ENCODE assay signal across 16 mouse cellular contexts in the genomic region with DNA sequence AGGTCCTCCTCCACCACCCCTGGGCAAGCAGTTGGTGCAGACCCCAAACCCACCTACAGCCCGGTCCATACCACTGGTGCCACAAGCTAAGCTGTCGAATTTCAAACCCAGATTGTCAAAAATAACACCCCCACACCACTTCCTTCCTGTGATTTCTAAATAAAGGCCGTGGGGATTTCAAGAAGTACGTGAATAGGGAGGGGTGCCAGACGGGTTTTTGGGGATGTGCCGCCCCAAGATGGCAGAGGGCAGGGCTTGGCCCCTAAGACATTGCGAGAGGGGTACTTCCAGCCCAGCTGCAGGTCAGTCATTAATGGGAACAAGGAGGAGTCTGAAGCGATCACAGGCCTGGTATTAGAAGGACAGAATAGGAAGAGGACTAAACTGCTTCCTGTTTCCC. TPM values are rescaled to one million over a fixed set of nuclear protein-coding genes. Genes with fewer than 3 reads are reported as not detected.
A peak's percentile ranks its signal among the peaks of the same experiment; 100 is the strongest.
DNase-seq lines count a peak whose midpoint lies in the region; ATAC-seq and TF ChIP-seq lines count a peak whose summit lies in the region.
"Had no signal": no experiment of that assay in that cellular context is flagged by ENCODE, and none has a peak within 500 bp of the region (broad histone marks: within the 10 kb centered on the region; RNA-seq: fewer than 3 reads in every experiment).

No protein-coding gene starts in this region.

- TF ChIP-seq CTCF in spleen, adult 2 months (IDR thresholded peaks at IDR 0.05; ENCODE audit: extremely low read depth, insufficient read depth, insufficient read length, insufficient replicate concordance): no peak

- peak overlapping the region; percentile 90 for H3K27ac ChIP-seq in spleen, adult 2 months (ENCODE audit: insufficient read depth, low read length)
- 0 out of 2 replicates have a peak overlapping the region, but pooled peaks have one; percentile 19 for H3K27ac ChIP-seq in liver, embryonic 15.5 days (replicated peaks)
- no peak overlapping the region for H3K27ac ChIP-seq in hindbrain, embryonic 10.5 days
- H3K27ac ChIP-seq: embryonic facial prominence, embryonic 12.5 days; forebrain, embryonic 10.5 days had no signal

- no peaks in the 10 kb centered on the region for H3K9me3 ChIP-seq in liver, embryonic 15.5 days (replicated peaks)
- no peaks in the 10 kb centered on the region for H3K9me3 ChIP-seq in hindbrain, embryonic 10.5 days
- H3K9me3 ChIP-seq: embryonic facial prominence, embryonic 12.5 days; forebrain, embryonic 10.5 days had no signal

- no peak overlapping the region for H3K9ac ChIP-seq in liver, embryonic 15.5 days
- H3K9ac ChIP-seq: embryonic facial prominence, embryonic 12.5 days; lung, embryonic 14.5 days had no signal

- peak overlapping the region; percentile 48 for H3K4me3 ChIP-seq in spleen, adult 2 months (ENCODE audit: extremely low read depth, insufficient read depth, insufficient read length)
- H3K4me3 ChIP-seq in liver, embryonic 15.5 days (replicated peaks): no peak overlapping the region
- no peak overlapping the region for H3K4me3 ChIP-seq in hindbrain, embryonic 10.5 days
- H3K4me3 ChIP-seq: embryonic facial prominence, embryonic 12.5 days; forebrain, embryonic 10.5 days had no signal

- peak in 1 of 2 experiments; percentile 63 for DNase-seq in spleen, adult 2 months (ENCODE audit: low read depth in 1 of 2, low spot score in 2 of 2)
- no peak for DNase-seq in spleen, adult 12 weeks (ENCODE audit: low spot score)
- DNase-seq in T-cell, adult 2 months (ENCODE audit: low spot score): peak; percentile 56
- DNase-seq in splenic B cell, adult 2 months (ENCODE audit: low read depth, low spot score): peak; percentile 75
- no peak for DNase-seq in hindbrain, embryonic 10.5 days (ENCODE audit: low spot score)
- DNase-seq in layer of hippocampus, postnatal 25 days (ENCODE audit: extremely low spot score in 1 of 2, low spot score in 1 of 2): no peak
- DNase-seq: cerebellum, adult 8-10 months; kidney, adult 2 months; lung, embryonic 14.5 days; thymus, adult 18-20 months had no signal

- WGBS in spleen, adult 2 months: 11% methylated on average over 8 of the region's 8 CpGs
- WGBS in liver, embryonic 15.5 days (ENCODE audit: insufficient replicate concordance): 50% methylated on average over 8 of the region's 8 CpGs
- whole genome bisulfite sequencing in hindbrain, embryonic 10.5 days: 85% methylated on average over 8 of the region's 8 CpGs

- no peaks in the 10 kb centered on the region for H3K27me3 ChIP-seq in spleen, adult 2 months (ENCODE audit: control insufficient read depth, insufficient read depth, low read length)
- no peaks in the 10 kb centered on the region for H3K27me3 ChIP-seq in liver, embryonic 15.5 days
- no peaks in the 10 kb centered on the region for H3K27me3 ChIP-seq in splenic B cell, adult 2 months (ENCODE audit: control insufficient read depth, insufficient read depth, low read length, poor library complexity, severe bottlenecking)
- no peaks in the 10 kb centered on the region for H3K27me3 ChIP-seq in hindbrain, embryonic 10.5 days (ENCODE audit: insufficient read depth, poor library complexity, severe bottlenecking)
- H3K27me3 ChIP-seq: embryonic facial prominence, embryonic 12.5 days had no signal

- no peak overlapping the region for H3K4me2 ChIP-seq in liver, embryonic 15.5 days
- H3K4me2 ChIP-seq: embryonic facial prominence, embryonic 12.5 days; lung, embryonic 14.5 days; midbrain, embryonic 11.5 days had no signal

- H3K4me1 ChIP-seq in spleen, adult 2 months (ENCODE audit: control insufficient read depth, insufficient read depth, insufficient read length): peaks cover 54% of the 10 kb centered on the region; the same call in 1 of the 2 replicates
- H3K4me1 ChIP-seq in liver, embryonic 15.5 days (replicated peaks): peaks cover 60% of the 10 kb centered on the region
- H3K4me1 ChIP-seq in hindbrain, embryonic 10.5 days (replicated peaks): peaks cover 30% of the 10 kb centered on the region
- H3K4me1 ChIP-seq: embryonic facial prominence, embryonic 12.5 days had no signal

- TF ChIP-seq POLR2A in spleen, adult 2 months (IDR thresholded peaks at IDR 0.05; ENCODE audit: low read depth, low read length): no peak

- H3K36me3 ChIP-seq in spleen, adult 2 months (ENCODE audit: control insufficient read depth, insufficient read depth, low read length): peaks cover 53% of the 10 kb centered on the region
- H3K36me3 ChIP-seq in liver, embryonic 15.5 days (replicated peaks): peaks cover 15% of the 10 kb centered on the region; the same call in 1 of the 2 replicates
- peaks cover 37% of the 10 kb centered on the region for H3K36me3 ChIP-seq in splenic B cell, adult 2 months (ENCODE audit: control insufficient read depth, insufficient read depth, low read length, poor library complexity, severe bottlenecking)
- H3K36me3 ChIP-seq in hindbrain, embryonic 10.5 days: no peaks in the 10 kb centered on the region
- H3K36me3 ChIP-seq: embryonic facial prominence, embryonic 12.5 days; forebrain, embryonic 10.5 days had no signal

- ATAC-seq in liver, embryonic 15.5 days (ENCODE audit: insufficient read depth): no peak

RNA-seq across cellular contexts. Expression of gene Phb2, which starts 11.4 kb away (rescaled TPM):
- 96.5 and 103 TPM in 2 replicates for polyA plus RNA-seq in spleen, adult 2 months (2012; rRNA removed)
- 242 and 243 TPM in 2 replicates for polyA plus RNA-seq in liver, embryonic 15.5 days (2015; fragmentation: Nextera tagmentation; extraction: Ambion mirVana)
- polyA plus RNA-seq in hindbrain, embryonic 10.5 days (2016; fragmentation: Nextera tagmentation; extraction: Ambion mirVana): 410 and 445 TPM in 2 replicates
- 100 to 1,000 TPM; 120 to 124 TPM for total RNA-seq in layer of hippocampus, postnatal 25 days (2021)

RNA-seq across cellular contexts. Expression of gene Emg1, which starts 11.6 kb away (rescaled TPM):
- polyA plus RNA-seq in spleen, adult 2 months (2012; rRNA removed): 46.2 and 47.9 TPM in 2 replicates
- 122 and 128 TPM in 2 replicates for polyA plus RNA-seq in liver, embryonic 15.5 days (2015; fragmentation: Nextera tagmentation; extraction: Ambion mirVana)
- polyA plus RNA-seq in hindbrain, embryonic 10.5 days (2016; fragmentation: Nextera tagmentation; extraction: Ambion mirVana): 215 and 232 TPM in 2 replicates
- total RNA-seq in layer of hippocampus, postnatal 25 days (2021): 10 to 100 TPM; 51.3 to 54.4 TPM

RNA-seq across cellular contexts. Expression of gene Ptpn6, which starts 15.0 kb away (rescaled TPM):
- 281 and 332 TPM in 2 replicates for polyA plus RNA-seq in spleen, adult 2 months (2012; rRNA removed)
- polyA plus RNA-seq in liver, embryonic 15.5 days (2015; fragmentation: Nextera tagmentation; extraction: Ambion mirVana): 38.1 and 43.7 TPM in 2 replicates
- polyA plus RNA-seq in hindbrain, embryonic 10.5 days (2016; fragmentation: Nextera tagmentation; extraction: Ambion mirVana): 7.9 and 8.2 TPM in 2 replicates
- 1 to 10 TPM; 2.9 to 4.0 TPM for total RNA-seq in layer of hippocampus, postnatal 25 days (2021)

RNA-seq across cellular contexts. Expression of gene Grcc10, which starts 17.6 kb away (rescaled TPM):
- polyA plus RNA-seq in spleen, adult 2 months (2012; rRNA removed): 209 and 225 TPM in 2 replicates
- polyA plus RNA-seq in liver, embryonic 15.5 days (2015; fragmentation: Nextera tagmentation; extraction: Ambion mirVana): 75.9 and 76.4 TPM in 2 replicates
- polyA plus RNA-seq in hindbrain, embryonic 10.5 days (2016; fragmentation: Nextera tagmentation; extraction: Ambion mirVana): 446 and 555 TPM in 2 replicates
- total RNA-seq in layer of hippocampus, postnatal 25 days (2021): 100 to 1,000 TPM; 350 to 372 TPM

RNA-seq across cellular contexts. Expression of gene Gm45234, which starts 32.3 kb away (rescaled TPM):
- polyA plus RNA-seq in spleen, adult 2 months (2012; rRNA removed): not detected in 2 replicates
- polyA plus RNA-seq in liver, embryonic 15.5 days (2015; fragmentation: Nextera tagmentation; extraction: Ambion mirVana): not detected in 2 replicates
- not detected in 2 replicates for polyA plus RNA-seq in hindbrain, embryonic 10.5 days (2016; fragmentation: Nextera tagmentation; extraction: Ambion mirVana)
- under 1 TPM in 1 of 2 experiments, not detected in 1; 0.71 TPM for total RNA-seq in layer of hippocampus, postnatal 25 days (2021)
- total RNA-seq: left cerebral cortex, postnatal 14 days had no signal
- polyA plus RNA-seq: embryonic facial prominence, embryonic 12.5 days; forebrain, embryonic 10.5 days; kidney, adult 2 months; large intestine, adult 2 months; lung, embryonic 14.5 days; midbrain, embryonic 11.5 days had no signal

Comparison
In these comparisons a context has a peak if more than half of its experiments do, and no peak if none do; other contexts are left out.
1. DNase-seq: peak in T-cell, adult 2 months (single experiment) and splenic B cell, adult 2 months (single experiment); none in spleen, adult 12 weeks (single experiment), hindbrain, embryonic 10.5 days (single experiment) and layer of hippocampus, postnatal 25 days (0 of 2).